Mouse (Mus musculus) forebrain, embryonic 16.5 days (tissue): ENCODE measurements at regions not wholly inside any gene's neighbourhood (a gene's known extent, or its start where the extent isn't known, plus 50 kb on each side); places are given as distances from the start of the nearest gene placed in this dataset.
A peak's percentile ranks its signal among the peaks of the same experiment; 100 is the strongest.

Experiments
- ATAC-seq: fragments of 200-750 bp; cut with Nextera tagmentation; 2 replicates; pipeline ENCODE4 v1.8.0; 2017; ENCODE audit warnings: mild to moderate bottlenecking, moderate library complexity
- H3K27ac ChIP-seq: fragments of 300-500 bp; sonication (generic); 2 replicates; pipeline ENCODE4 v1.5.1; 2014; ENCODE audit warnings: low read length, control low read depth
- H3K27me3 ChIP-seq: fragments of 300-500 bp; sonication (generic); replicated peaks from 2 replicates; pipeline ENCODE4 v1.6.1; 2014; ENCODE audit warnings: low read length; ENCODE audit not compliant: control insufficient read depth, insufficient read depth
- H3K36me3 ChIP-seq: fragments of 300-500 bp; sonication (generic); 2 replicates; pipeline ENCODE4 v1.6.1; 2014; ENCODE audit not compliant: control insufficient read depth, insufficient read depth
- H3K4me1 ChIP-seq: fragments of 300-500 bp; sonication (generic); replicated peaks from 2 replicates; pipeline ENCODE4 v1.6.1; 2014; ENCODE audit warnings: low read length; ENCODE audit not compliant: control insufficient read depth, insufficient read depth
- H3K4me2 ChIP-seq: fragments of 300-500 bp; sonication (generic); 2 replicates; pipeline ENCODE4 v1.6.1; 2014; ENCODE audit warnings: mild to moderate bottlenecking, low read length, control low read depth
- H3K4me3 ChIP-seq: fragments of 300-500 bp; sonication (generic); replicated peaks from 2 replicates; pipeline ENCODE4 v1.5.1; 2014; ENCODE audit warnings: mild to moderate bottlenecking, low read length, control low read depth
- H3K9ac ChIP-seq: fragments of 300-500 bp; sonication (generic); replicated peaks from 2 replicates; pipeline ENCODE4 v1.6.1; 2014; ENCODE audit warnings: low read depth, low read length, control low read depth
- H3K9me3 ChIP-seq: fragments of 300-500 bp; sonication (generic); 2 replicates; pipeline ENCODE4 v1.6.1; 2016; ENCODE audit warnings: low read length; ENCODE audit not compliant: control insufficient read depth
- WGBS: fragments of 180-500 bp; shearing (Covaris S2); extraction: QIAGEN DNeasy Blood & Tissue Kit; methylation state at CpG from one replicate; pipeline ENCODE4 v1.1.7; 2014; 5-methylcytosine and 5-hydroxymethylcytosine counted together

- no peak overlapping the region for H3K9ac ChIP-seq
- peak; percentile 97 for ATAC-seq
- no peaks in the 10 kb centered on the region for H3K36me3 ChIP-seq
- no peak overlapping the region for H3K4me2 ChIP-seq
- peak overlapping the region; percentile 65 for H3K27ac ChIP-seq
- no peaks in the 10 kb centered on the region for H3K27me3 ChIP-seq
- no peaks in the 10 kb centered on the region for H3K9me3 ChIP-seq
- H3K4me3 ChIP-seq = no peak overlapping the region
- 41% methylated on average over 8 of the region's 8 CpGs for WGBS
- peaks cover 7% of the 10 kb centered on the region; the same call in 1 of the 2 replicates for H3K4me1 ChIP-seq
Measured at GRCm38 (mm10) chr3:70860909-70861675, 853.7 kb downstream of the Otol1 start.

GRCm38 (mm10) chr3:70873688-70874551, 866.5 kb downstream of the Otol1 start:
- no peak overlapping the region for H3K4me2 ChIP-seq
- H3K27me3 ChIP-seq = no peaks in the 10 kb centered on the region
- peak overlapping the region; percentile 13 for H3K27ac ChIP-seq
- no peaks in the 10 kb centered on the region for H3K9me3 ChIP-seq
- H3K36me3 ChIP-seq = no peaks in the 10 kb centered on the region
- no peak overlapping the region for H3K4me3 ChIP-seq
- peak; percentile 68 for ATAC-seq
- 39% methylated on average over 9 of the region's 9 CpGs for whole genome bisulfite sequencing
- peaks cover 7% of the 10 kb centered on the region for H3K4me1 ChIP-seq
- H3K9ac ChIP-seq = no peak overlapping the region

- Histone ChIP-seq H3K4me1 (peaks cover 7% of the 10 kb centered on the region), H3K9ac (no peak overlapping the region), H3K27ac (no peak overlapping the region), H3K9me3 (no peaks in the 10 kb centered on the region), H3K4me2 (no peak overlapping the region), H3K36me3 (no peaks in the 10 kb centered on the region), H3K4me3 (no peak overlapping the region), H3K27me3 (no peaks in the 10 kb centered on the region)
- ATAC-seq = peak; percentile 47
- WGBS = 41% methylated on average over 3 of the region's 3 CpGs
Measured at GRCm38 (mm10) chr3:70874614-70875013, 867.2 kb downstream of the Otol1 start.
